Mouse (Mus musculus): ENCODE data around the gene Abhd14a. TPM values are rescaled to one million over a fixed set of nuclear protein-coding genes. Genes with fewer than 3 reads are reported as not detected.

The Abhd14a gene
- total RNA-seq, 2 experiments from 2014 or later = 40.9 to 41.8 TPM

DNA sequence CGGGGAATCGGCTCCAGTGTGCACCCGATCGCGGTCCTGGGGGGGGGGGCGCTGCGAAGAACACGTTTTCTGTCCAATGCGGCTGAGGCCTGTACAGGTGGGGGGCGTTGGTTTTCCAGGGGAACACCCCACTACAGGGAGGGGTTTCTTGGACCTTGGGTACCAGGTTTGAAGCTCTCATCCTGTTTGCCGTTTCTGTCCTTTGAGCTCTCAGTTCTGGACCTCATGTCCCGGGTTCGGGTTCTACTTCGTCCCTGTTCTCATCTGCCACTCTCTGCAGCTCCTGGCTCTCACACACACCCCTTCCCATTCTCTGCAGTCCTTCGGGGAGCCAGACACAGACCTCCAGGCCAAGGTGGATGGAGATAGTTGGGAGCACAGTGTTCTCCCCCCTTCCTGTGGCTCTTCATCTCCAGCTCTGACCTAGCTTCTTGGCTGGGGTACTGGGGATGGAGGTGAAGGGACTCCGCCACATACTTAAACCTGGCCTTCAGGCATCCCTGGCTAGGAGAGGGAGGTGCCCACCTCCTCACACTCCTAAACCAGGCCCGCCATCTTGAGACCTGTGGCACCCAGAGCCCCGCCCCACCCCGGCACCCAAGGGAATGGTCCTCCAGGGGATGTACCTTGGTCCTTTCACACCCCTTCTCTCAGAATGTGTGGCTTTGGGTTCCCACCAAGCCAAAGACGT lies 6.7 kb upstream of the Abhd14a start:
- no peak for DNase-seq (ENCODE audit: low spot score in 2 of 2)

DNA sequence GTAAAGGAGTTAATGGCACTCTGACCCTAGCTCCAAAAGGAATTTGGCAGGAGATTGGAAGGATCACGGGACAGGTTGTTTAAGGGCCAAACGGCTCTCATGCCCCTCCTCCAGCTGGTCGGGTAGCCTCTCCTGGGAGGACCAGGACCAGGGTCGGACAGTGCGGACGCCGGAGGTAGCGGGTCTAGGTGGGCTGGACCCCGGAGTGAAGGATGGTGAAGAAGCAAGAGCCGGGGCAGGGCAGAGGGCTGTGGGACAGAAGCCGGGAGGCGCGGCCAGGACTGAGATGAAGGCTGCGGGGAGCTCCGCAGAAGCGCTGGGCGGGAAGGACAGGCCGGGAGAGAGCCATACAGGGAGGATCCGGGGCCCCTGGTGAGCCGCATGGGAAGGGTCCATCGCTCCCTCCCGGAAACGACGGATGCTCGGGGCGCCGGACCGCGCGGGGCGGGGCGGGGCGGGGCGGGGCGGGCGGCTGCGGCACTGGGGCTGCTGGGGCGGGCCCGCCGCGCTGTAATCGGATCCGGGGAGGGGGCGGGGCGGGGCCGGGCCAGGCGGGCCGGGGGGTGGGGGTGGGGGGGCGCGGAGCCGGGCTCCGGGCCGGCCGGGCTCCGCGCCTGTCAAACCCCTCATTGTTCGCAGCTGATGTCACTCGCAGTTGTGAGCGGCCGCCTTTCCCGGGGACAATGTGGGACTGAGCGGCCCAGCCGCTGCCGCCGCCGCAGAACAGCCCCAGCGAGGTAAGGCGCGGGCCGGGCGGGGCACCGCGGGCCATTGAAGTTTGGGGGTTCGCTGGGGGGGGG lies 6.0 kb upstream of the Abhd14a start, which contains the start of gene Pcbp4:
Pcbp4 (plus strand) TSS at position 21 of the 800 bp plus-strand sequence.
- no peak for DNase-seq (ENCODE audit: low spot score in 2 of 2)

DNA sequence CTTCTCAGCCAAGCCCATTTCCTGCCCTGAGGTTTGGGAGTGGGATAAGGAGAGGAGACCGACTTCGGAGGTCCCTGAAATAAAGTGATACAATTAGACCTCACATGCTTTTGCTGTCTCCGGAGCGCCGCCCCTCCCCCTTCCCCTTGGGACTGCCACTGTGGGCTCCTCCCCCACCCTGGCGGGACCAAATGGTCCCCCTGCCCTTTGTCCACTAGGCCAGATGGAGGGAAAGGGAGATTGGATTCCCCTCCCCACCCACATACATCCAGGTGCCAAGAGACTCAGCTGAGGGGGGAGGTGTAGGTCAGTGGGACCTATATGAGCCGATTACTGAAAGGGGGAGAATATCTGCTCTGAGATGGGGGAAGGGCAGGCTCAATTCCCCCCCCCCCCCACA lies 5.3 kb upstream of the Abhd14a start:
- DNase-seq (ENCODE audit: low spot score in 2 of 2) = no peak

DNA sequence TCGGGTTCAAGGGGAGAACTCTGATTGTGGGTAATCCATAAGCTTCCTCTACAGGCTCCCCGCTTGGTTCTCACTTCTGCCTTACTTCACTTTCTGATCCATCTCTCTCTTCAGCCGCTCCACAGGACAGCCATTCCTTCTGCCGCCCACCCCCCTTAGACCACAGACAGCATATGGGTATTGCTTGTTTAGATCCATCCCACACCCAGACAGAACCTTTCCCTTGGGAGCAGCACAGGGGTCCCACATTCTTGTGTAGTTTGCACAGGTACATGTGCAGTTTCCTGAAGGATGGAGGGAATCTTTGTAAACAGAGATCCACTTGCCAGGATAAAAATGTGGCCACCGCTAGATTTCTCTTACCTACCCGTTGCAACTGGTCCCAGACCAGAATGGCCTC lies 4.9 kb upstream of the Abhd14a start:
- no peak for DNase-seq (ENCODE audit: low spot score in 2 of 2)

DNA sequence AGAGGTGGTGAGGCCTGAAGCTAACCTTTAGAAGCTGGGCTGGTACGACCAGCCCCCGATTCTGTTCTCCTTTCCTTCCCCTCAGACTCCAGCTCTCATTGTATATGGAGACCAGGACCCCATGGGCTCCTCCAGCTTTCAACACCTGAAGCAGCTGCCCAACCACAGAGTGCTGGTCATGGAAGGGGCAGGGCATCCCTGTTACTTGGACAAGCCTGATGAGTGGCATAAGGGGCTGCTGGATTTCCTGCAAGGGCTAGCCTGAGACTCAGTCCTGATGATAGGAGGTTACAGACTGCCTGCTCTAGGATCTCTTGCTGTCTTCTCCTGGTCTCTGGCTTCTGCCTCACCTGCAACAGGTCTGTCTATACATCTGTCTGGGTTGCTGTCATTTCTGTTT lies 4.4 kb upstream of the Abhd14a start:
- no peak for DNase-seq (ENCODE audit: low spot score in 2 of 2)

DNA sequence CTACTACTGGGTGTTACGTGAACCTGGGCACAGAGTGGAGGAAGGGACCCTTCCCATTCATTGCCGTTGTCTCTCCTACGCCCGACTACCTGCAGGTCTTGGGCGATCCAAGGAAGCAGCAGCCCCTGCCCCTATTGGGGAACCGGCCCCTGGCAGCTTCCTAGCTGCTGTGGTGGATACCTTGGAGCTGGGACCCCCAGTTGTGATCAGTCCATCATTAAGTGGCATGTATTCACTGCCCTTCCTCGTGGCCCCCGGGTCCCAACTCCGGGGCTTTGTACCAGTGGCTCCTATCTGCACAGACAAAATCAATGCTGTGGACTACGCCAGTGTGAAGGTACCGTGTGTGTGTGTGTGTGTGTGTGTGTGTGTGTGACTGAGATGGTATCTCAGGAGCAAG lies 3.8 kb upstream of the Abhd14a start:
- no peak for DNase-seq (ENCODE audit: low spot score in 2 of 2)

DNA sequence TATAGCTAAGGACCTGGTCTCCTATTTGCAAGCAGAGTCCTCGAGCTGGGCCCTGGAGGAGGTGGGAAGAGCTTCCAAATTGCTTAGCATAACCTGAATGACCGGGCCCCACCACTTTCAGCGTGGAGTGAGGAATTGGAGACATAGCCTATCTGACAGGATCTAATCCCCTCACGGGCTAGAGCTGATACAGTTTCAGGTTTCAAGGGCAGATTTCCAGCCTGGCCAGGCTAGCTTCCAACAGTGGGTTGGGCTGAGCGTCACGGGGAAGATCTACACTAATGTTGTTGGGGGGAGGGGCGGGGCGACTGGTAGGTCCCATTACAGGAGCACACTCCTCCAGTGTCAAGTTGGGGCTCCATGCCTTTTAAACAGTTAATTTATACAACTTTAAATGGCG lies 3.2 kb upstream of the Abhd14a start:
- DNase-seq (ENCODE audit: low spot score in 2 of 2) = no peak

DNA sequence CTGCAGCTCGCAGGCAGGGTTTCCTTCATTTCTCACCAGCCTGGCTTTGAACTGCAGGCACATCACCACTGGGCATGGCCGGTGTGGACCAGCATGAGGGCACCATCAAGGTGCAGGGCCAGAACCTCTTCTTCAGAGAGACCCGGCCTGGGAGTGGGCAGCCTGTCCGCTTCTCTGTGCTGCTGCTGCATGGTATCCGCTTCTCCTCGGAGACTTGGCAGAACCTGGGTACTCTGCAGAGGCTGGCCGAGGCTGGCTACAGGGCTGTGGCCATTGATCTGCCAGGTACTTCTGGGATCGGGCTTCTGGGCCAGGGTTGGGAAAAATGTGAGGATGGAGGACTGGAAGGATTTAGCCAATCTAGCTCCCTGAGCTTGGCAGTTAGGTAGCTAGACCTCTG lies 2.5 kb upstream of the Abhd14a start:
- DNase-seq (ENCODE audit: low spot score in 2 of 2) = no peak

DNA sequence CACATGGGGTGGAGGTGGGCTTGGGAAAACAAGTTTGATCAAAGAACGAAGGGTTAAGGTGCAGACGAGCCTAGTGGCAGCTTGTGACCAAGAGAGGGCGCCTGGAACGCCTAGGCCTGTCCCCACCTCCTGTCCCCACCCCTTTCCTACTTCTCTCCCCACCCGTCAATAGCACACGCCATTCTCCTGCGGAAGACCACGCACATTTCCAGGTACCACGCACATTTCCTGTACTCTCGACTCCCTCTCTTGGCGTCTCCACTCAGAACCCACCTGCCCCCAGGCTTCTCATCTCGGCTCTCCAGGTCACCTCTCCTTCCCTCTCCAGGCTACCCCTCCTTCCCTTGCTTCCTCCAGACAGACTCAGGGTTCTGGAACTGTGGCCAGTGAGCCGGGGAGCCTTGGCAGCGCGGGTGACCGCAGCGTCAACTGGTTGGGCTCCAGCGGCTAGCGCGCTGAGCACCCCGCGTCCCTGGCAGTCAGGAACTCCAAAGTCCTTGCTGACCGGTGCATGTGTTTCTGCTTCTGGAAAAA lies 1.1 kb upstream of the Abhd14a start:
- peak in 1 of 2 experiments; percentile 76 for DNase-seq (ENCODE audit: low spot score in 2 of 2)

DNA sequence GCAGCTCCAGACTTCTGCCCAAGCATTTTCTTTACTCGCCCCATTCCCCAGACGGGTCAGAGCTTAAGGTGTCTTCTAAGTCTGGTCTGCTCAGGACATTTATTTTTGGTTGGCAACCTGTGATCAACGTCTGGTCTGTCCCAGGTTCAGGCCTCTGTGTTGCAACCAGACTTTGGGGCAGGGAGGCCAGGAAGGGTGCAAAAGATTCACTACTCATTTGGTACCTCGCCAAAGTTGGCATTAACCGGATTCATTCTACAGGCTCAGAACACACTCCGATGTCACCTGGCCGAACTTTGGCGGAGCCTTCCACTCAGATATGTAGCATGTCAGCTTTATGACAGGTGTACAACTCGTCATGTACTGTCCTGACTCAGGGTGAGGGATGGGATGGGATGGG lies 473 bp upstream of the Abhd14a start:
- no peak for DNase-seq (ENCODE audit: low spot score in 2 of 2)

DNA sequence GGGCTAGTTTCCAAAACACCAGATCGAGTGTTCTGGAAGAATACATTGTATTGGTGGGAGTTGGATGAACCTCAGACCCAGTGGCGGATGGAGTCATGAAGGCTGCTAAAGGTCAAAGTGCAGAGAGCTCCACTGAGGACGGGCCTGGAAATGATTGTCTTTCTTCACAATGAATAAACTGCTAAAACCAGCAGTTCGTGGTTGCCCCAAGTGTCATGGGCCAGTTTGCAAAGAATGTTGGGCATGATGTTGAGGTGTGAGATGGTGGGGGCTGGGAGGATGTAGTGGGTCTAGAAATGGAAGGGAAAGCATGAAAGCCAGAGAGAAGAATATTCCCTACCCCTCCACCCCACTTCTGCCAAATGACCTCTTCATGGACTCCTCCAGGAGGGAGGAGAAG lies 2.6 kb downstream of the Abhd14a start:
- DNase-seq (ENCODE audit: low spot score in 2 of 2) = no peak

DNA sequence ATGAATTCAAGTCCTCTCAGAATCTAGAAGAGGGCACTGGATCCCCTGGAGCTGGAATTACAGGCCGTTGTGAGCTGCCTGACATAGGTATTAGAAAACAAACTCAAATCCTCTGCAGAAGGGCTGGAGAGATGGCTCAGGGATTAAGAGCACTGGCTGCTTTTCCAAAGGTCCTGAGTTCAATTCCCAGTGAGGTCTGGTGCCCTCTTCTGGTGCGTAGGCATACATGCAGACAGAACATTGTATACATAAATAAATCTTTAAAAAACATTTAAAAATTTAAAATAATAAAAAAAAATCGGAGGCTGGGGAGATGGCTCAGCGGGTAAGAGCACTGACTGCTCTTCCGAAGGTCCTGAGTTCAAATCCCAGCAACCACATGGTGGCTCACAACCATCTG lies 4.8 kb downstream of the Abhd14a start:
- DNase-seq (ENCODE audit: low spot score in 2 of 2) = no peak

DNA sequence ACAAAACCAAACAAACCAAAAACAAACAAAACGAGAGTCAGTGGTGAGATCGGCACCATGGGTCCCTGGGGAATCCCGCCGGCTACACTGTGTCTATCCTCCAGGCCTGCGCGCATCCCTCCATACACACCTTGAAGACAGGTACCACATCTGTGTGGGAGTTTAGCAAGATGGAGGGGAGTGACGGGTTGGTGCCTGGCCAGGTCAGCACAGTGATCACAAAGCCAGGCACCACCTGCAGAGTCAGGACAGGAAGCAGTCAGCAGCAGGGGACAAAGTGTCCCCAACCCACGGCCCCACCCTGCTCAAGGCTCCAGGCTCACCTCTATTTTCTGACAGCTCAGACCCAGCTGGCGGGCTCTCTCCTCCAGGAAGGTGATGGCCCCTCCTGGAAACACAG lies 10.9 kb downstream of the Abhd14a start:
- no peak for DNase-seq (ENCODE audit: low spot score in 2 of 2)

DNA sequence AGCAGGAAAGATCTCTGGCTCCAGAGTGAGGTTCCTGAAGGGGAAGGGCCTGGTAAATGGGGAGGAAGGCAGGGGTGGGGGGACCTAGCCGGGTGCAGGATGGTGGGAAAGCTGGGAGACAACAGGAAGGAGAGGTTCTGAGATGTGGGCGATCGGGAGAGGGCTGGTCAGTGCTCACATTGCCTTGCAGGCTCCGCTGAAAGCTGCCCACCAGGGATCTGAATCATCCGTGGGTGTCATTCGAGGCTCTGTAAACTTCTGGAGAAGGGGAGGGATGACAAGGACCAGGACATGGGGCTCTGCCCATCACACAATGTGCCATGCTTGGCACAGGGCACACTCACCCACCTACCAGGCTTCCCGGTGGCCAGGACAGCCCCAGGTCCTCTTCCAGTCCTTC lies 14.1 kb downstream of the Abhd14a start:
- no peak for DNase-seq (ENCODE audit: low spot score in 2 of 2)

DNA sequence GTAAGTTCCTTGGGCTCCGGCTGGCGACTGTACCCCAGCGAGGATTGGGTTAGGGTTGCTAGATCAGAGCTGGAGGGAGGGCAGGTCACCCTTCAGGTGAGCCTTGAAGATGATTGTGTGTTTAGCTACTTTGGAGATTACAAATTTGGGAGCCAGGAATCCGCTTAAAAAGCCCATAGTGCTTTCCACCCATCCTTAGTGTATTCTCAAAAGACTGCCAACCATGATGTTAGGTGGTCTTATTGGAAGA lies 17.5 kb downstream of the Abhd14a start:
- DNase-seq (ENCODE audit: low spot score in 2 of 2) = no peak

DNA sequence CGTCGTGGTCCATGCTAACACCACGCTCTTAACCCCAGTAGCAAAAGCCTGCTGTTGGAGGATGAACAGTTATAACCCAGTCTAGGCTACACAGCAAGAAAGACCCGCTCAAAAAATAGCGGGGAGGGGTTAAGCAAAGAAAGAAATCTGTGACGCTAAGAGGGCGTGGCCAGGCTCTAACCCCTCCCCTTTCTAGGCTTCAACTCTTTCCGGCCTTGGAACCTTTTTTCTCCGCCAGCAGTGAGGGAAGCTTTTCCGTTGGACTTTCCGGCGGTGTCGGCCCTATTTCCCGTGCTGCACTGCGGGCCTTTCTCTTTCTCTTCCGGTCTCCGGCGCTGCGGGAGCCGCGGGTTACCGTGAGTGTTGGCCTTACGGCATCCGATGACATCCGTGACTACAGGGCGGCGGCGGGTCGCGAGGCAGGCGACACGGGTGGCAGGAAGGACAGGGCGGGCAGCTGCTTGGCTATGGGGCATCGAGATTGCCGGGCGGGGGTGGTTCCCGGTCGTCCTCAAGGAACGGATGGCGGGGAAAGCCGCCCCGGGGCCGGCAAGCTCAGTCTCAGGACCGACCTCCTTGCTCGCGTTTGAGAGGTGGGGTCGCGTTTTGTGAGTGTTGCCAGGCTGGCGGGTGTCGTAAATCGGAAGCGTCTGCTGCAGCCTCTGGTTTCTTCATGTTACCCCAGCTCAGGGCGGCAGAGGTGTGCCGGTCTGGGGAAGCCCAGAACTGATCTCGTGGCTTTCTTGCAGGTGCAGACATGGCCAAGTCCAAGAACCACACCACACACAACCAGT lies 18.1 kb downstream of the Abhd14a start, which contains the start of gene Rpl29:
Rpl29 (plus strand) TSS at position 234 of the 794 bp plus-strand sequence.
- peak; percentile 94 to 97 for DNase-seq (ENCODE audit: low spot score in 2 of 2)

DNA sequence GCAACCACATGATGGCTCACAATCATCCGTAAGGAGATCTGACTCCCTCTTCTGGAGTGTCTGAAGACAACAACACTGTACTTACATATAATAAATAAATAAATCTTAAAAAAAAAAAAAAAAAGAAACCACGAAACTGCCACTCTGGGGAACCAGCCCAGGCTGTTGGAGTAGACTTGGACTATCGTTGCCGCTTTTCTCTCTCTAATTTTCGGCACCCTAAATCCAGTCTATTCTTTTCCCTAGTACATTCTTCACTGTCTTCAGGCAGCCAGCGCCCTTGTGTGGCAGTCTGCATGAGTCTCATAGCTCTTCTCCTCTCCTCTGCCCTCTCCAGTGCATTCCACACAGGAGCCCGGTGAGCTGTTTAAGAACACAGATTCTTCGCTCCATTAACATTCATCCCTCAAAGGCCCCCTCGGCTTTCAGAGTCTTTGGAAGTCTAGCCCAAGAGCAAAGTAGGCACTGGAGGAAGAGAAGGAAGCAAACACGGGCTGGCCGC lies 18.7 kb downstream of the Abhd14a start:
- DNase-seq (ENCODE audit: low spot score in 2 of 2) = no peak

DNA sequence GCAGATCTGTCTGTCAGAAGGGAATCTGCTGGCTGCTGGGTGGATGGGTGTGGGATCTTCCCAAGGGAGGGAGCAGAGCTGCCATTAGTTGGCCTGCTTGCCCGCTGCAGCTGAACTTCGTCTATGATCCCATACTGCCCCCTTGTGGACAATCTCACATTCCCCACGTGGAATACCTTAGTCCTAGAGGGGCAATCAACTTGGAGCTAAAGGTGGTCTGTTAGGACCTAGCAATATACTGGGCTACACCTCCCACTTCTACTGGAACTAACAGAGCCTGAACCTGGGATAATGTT lies 25.7 kb downstream of the Abhd14a start:
- peak; percentile 88 to 94 for DNase-seq (ENCODE audit: low spot score in 2 of 2)

DNA sequence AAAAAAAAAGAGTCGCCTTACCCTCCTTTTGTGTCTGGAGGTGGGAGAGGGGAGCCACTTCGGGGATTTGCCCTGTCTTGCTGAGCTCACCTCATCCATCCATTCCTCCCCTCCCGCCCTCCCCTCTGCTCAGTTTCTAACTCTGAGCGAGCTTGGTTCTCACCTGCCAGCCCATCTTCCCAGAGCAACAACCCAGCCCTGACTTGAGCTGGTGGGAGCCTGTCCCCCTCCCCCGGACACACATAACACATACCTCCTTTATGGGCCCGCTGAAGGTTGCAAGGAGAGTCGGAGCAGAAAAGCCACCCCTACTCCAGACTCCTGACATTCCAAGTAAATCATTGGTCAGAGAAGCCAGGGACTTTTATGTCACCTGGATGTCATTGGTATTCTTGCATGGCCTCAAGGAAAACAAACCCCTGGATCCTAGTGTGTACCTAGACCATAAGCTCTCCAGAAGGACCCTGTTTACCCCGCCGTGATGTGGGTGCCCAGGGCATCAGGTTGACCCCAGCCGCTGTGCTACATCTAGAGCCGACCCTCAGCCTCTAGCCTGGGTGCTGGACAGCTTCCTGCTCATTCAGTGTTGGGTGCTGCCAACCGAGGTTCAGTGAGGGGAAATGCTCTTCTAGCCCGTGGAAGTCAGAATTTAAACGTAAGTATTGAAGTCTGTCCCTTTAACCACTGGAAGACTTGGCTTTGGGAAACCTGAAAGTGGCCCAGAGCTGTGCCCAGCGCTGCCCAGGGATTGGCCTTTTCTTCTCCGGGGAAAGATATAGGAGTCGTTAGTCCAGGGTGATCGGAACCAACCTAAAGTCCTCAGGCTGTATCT lies 26.2 kb downstream of the Abhd14a start:
- no peak for DNase-seq (ENCODE audit: low spot score in 2 of 2)

DNA sequence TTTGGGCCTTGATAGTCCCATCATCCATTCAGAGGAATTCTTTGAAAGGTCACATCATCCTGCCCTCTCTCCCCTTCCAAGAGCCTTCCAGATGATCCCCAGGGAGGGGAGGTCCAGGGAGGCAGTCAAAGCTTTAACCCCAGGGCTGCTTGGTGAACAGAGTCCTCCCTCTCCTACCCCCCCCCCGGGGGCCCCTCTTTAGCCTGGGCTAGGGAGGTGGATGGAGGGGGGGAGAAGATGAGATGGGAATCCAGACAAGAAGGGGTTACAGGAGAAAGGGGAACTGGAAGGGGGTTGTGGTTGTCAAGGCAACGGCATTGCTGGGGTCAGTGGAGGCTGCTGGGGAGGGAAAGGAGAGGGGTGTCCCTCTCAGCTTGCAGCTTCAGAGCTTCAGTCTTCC lies 26.9 kb downstream of the Abhd14a start:
- no peak for DNase-seq (ENCODE audit: low spot score in 2 of 2)
